Mouse (Mus musculus): ENCODE data around the gene Aptx. TPM values are rescaled to one million over a fixed set of nuclear protein-coding genes. Genes with fewer than 3 reads are reported as not detected.
A peak's percentile ranks its signal among the peaks of the same experiment; 100 is the strongest.

Aptx gene
- polyA plus RNA-seq, 1 experiment = 22.9 TPM

GRCm38 (mm10) chr4:40681908-40682307, 21.1 kb downstream of the Aptx start:
- Histone ChIP-seq H3K4me1 (ENCODE audit: control insufficient read depth, insufficient read depth, low read length) (no peaks in the 10 kb centered on the region), H3K4me3 (ENCODE audit: low read depth, low read length) (no peak overlapping the region), H3K27me3 (ENCODE audit: control insufficient read depth, insufficient read depth, low read length, poor library complexity, severe bottlenecking) (no peaks in the 10 kb centered on the region), H3K27ac (ENCODE audit: insufficient read depth, low read length) (no peak overlapping the region), H3K9me3 (replicated peaks; ENCODE audit: control insufficient read depth, insufficient read depth, low read length, poor library complexity, severe bottlenecking) (no peaks in the 10 kb centered on the region), H3K36me3 (ENCODE audit: control insufficient read depth, insufficient read depth, low read length, poor library complexity, severe bottlenecking) (no peaks in the 10 kb centered on the region), H3K9ac (ENCODE audit: low read depth, poor library complexity, severe bottlenecking) (no peak overlapping the region)
- TF ChIP-seq POLR2A (IDR thresholded peaks at IDR 0.05; ENCODE audit: insufficient read depth, low read length) (no peak), EP300 (IDR thresholded peaks at IDR 0.05; ENCODE audit: insufficient read depth, low read depth, low read length) (no peak), CTCF (IDR thresholded peaks at IDR 0.05; ENCODE audit: low read depth, low read length) (no peak)

GRCm38 (mm10) chr4:40680250-40680860, 22.6 kb downstream of the Aptx start:
- no peak overlapping the region for H3K4me3 ChIP-seq (ENCODE audit: low read depth, low read length)
- H3K9ac ChIP-seq (ENCODE audit: low read depth, poor library complexity, severe bottlenecking) = no peak overlapping the region
- no peak overlapping the region for H3K27ac ChIP-seq (ENCODE audit: insufficient read depth, low read length)
- H3K4me1 ChIP-seq (ENCODE audit: control insufficient read depth, insufficient read depth, low read length) = no peaks in the 10 kb centered on the region
- TF ChIP-seq CTCF (IDR thresholded peaks at IDR 0.05; ENCODE audit: low read depth, low read length) (peak; percentile 95), EP300 (IDR thresholded peaks at IDR 0.05; ENCODE audit: insufficient read depth, low read depth, low read length) (no peak)
- H3K27me3 ChIP-seq (ENCODE audit: control insufficient read depth, insufficient read depth, low read length, poor library complexity, severe bottlenecking) = no peaks in the 10 kb centered on the region
- no peaks in the 10 kb centered on the region for H3K9me3 ChIP-seq (replicated peaks; ENCODE audit: control insufficient read depth, insufficient read depth, low read length, poor library complexity, severe bottlenecking)
- H3K36me3 ChIP-seq (ENCODE audit: control insufficient read depth, insufficient read depth, low read length, poor library complexity, severe bottlenecking) = no peaks in the 10 kb centered on the region

- no peaks in the 10 kb centered on the region for H3K27me3 ChIP-seq (ENCODE audit: control insufficient read depth, insufficient read depth, low read length, poor library complexity, severe bottlenecking)
- no peak for TF ChIP-seq POLR2A (IDR thresholded peaks at IDR 0.05; ENCODE audit: insufficient read depth, low read length)
- peak; percentile 67 for TF ChIP-seq CTCF (IDR thresholded peaks at IDR 0.05; ENCODE audit: low read depth, low read length)
- no peak for TF ChIP-seq EP300 (IDR thresholded peaks at IDR 0.05; ENCODE audit: insufficient read depth, low read depth, low read length)
Observed at GRCm38 (mm10) chr4:40677132-40677531, 25.9 kb downstream of the Aptx start.

GRCm38 (mm10) chr4:40676338-40676737, 26.7 kb downstream of the Aptx start:
- Histone ChIP-seq H3K9ac (ENCODE audit: low read depth, poor library complexity, severe bottlenecking) (peak overlapping the region; percentile 72), H3K4me3 (ENCODE audit: low read depth, low read length) (peak overlapping the region; percentile 41), H3K9me3 (replicated peaks; ENCODE audit: control insufficient read depth, insufficient read depth, low read length, poor library complexity, severe bottlenecking) (no peaks in the 10 kb centered on the region), H3K36me3 (ENCODE audit: control insufficient read depth, insufficient read depth, low read length, poor library complexity, severe bottlenecking) (no peaks in the 10 kb centered on the region), H3K4me1 (ENCODE audit: control insufficient read depth, insufficient read depth, low read length) (no peaks in the 10 kb centered on the region), H3K27me3 (ENCODE audit: control insufficient read depth, insufficient read depth, low read length, poor library complexity, severe bottlenecking) (no peaks in the 10 kb centered on the region), H3K27ac (ENCODE audit: insufficient read depth, low read length) (no peak overlapping the region)
- TF ChIP-seq POLR2A (IDR thresholded peaks at IDR 0.05; ENCODE audit: insufficient read depth, low read length) (no peak), EP300 (IDR thresholded peaks at IDR 0.05; ENCODE audit: insufficient read depth, low read depth, low read length) (no peak), CTCF (IDR thresholded peaks at IDR 0.05; ENCODE audit: low read depth, low read length) (no peak)

More at GRCm38 (mm10) chr4:40677132-40677531, 25.9 kb downstream of the Aptx start:
- Histone ChIP-seq H3K9ac (ENCODE audit: low read depth, poor library complexity, severe bottlenecking) (no peak overlapping the region), H3K4me3 (ENCODE audit: low read depth, low read length) (no peak overlapping the region), H3K9me3 (replicated peaks; ENCODE audit: control insufficient read depth, insufficient read depth, low read length, poor library complexity, severe bottlenecking) (no peaks in the 10 kb centered on the region), H3K27ac (ENCODE audit: insufficient read depth, low read length) (no peak overlapping the region), H3K4me1 (ENCODE audit: control insufficient read depth, insufficient read depth, low read length) (no peaks in the 10 kb centered on the region), H3K36me3 (ENCODE audit: control insufficient read depth, insufficient read depth, low read length, poor library complexity, severe bottlenecking) (no peaks in the 10 kb centered on the region)

- H3K36me3 ChIP-seq (ENCODE audit: control insufficient read depth, insufficient read depth, low read length, poor library complexity, severe bottlenecking) = no peaks in the 10 kb centered on the region
- H3K4me3 ChIP-seq (ENCODE audit: low read depth, low read length) = no peak overlapping the region
- no peaks in the 10 kb centered on the region for H3K27me3 ChIP-seq (ENCODE audit: control insufficient read depth, insufficient read depth, low read length, poor library complexity, severe bottlenecking)
- H3K9ac ChIP-seq (ENCODE audit: low read depth, poor library complexity, severe bottlenecking) = no peak overlapping the region
- no peaks in the 10 kb centered on the region for H3K9me3 ChIP-seq (replicated peaks; ENCODE audit: control insufficient read depth, insufficient read depth, low read length, poor library complexity, severe bottlenecking)
- H3K27ac ChIP-seq (ENCODE audit: insufficient read depth, low read length) = no peak overlapping the region
- no peak for TF ChIP-seq EP300 (IDR thresholded peaks at IDR 0.05; ENCODE audit: insufficient read depth, low read depth, low read length)
- TF ChIP-seq CTCF (IDR thresholded peaks at IDR 0.05; ENCODE audit: low read depth, low read length) = no peak
- H3K4me1 ChIP-seq (ENCODE audit: control insufficient read depth, insufficient read depth, low read length) = no peaks in the 10 kb centered on the region
Observed at GRCm38 (mm10) chr4:40673526-40673925, 29.5 kb downstream of the Aptx start.

- TF ChIP-seq POLR2A (IDR thresholded peaks at IDR 0.05; ENCODE audit: insufficient read depth, low read length) = no peak
- no peak for TF ChIP-seq CTCF (IDR thresholded peaks at IDR 0.05; ENCODE audit: low read depth, low read length)
- TF ChIP-seq EP300 (IDR thresholded peaks at IDR 0.05; ENCODE audit: insufficient read depth, low read depth, low read length) = no peak
- Histone ChIP-seq H3K9ac (ENCODE audit: low read depth, poor library complexity, severe bottlenecking) (no peak overlapping the region), H3K4me3 (ENCODE audit: low read depth, low read length) (no peak overlapping the region), H3K27me3 (ENCODE audit: control insufficient read depth, insufficient read depth, low read length, poor library complexity, severe bottlenecking) (no peaks in the 10 kb centered on the region), H3K4me1 (ENCODE audit: control insufficient read depth, insufficient read depth, low read length) (no peaks in the 10 kb centered on the region), H3K36me3 (ENCODE audit: control insufficient read depth, insufficient read depth, low read length, poor library complexity, severe bottlenecking) (no peaks in the 10 kb centered on the region), H3K9me3 (replicated peaks; ENCODE audit: control insufficient read depth, insufficient read depth, low read length, poor library complexity, severe bottlenecking) (no peaks in the 10 kb centered on the region), H3K27ac (ENCODE audit: insufficient read depth, low read length) (no peak overlapping the region)
Observed at GRCm38 (mm10) chr4:40666237-40667012, 36.6 kb downstream of the Aptx start.
